Mouse (Mus musculus): Measurements from ENCODE around the gene Zfp365. TPM values are rescaled to one million over a fixed set of nuclear protein-coding genes. Genes with fewer than 3 reads are reported as not detected.

Zfp365 gene
- polyA plus RNA-seq (2014; fragmentation: Nextera tagmentation; extraction: Ambion mirVana), result 1.5 and 1.7 TPM in 2 replicates

DNA sequence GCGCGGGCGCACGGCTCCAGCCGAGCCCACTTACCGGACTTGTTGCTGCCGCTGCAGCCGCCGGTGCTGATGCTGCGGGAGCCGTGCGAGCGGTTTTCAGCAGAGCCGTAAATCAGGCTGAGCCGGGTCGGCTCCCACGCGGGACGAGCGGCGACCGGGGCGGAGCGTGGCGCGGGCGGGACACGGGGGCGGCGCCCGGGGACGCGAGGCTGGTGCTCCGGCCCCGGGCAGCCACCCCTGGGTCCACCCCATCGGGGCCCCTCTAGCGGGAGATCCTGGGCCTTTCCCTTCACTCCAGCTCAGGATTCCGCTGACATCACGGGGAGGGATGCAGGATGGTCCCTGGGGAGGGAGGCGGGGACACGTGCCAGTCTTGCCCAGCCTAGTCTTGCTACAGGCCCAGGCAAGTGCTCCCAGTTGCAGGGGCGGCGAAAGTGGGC, at the start of gene Zfp365:
Zfp365 (minus strand) TSS at position 326 of the 440 bp plus-strand sequence.
- no peak within 1 kb of the TSS for H3K27ac ChIP-seq (ENCODE audit: low read length)

DNA sequence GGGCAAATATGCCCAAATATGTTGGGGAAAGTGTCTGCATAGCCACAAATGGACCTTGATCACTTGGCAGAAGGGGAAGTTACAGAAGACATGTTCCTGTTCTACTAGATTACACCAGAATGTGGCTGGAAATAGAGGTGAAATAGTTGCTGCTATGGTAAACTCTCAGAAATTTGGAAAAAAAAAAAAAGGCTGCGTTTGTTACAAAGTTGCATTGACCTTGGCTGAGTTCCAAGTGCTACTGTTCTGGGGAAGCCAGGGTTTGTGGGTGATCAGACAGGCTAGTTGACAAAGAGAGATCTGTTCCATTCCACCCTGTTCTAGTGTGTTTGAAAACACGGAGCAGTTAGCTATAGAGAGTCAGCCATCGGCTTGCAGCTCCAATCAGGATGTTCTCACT, 47.5 kb upstream of the Zfp365 start:
- ATAC-seq (ENCODE audit: insufficient number of reproducible peaks, insufficient read depth, low FRiP score, low read depth), result no peak
- 49% methylated on average over 3 of the region's 3 CpGs for WGBS
- H3K4me2 ChIP-seq (replicated peaks; ENCODE audit: low read depth, low read length), result no peak overlapping the region
- H3K4me3 ChIP-seq (ENCODE audit: low read depth, low read length), result no peak overlapping the region
- no peak overlapping the region for H3K9ac ChIP-seq (replicated peaks; ENCODE audit: low read depth, low read length)
- no peak overlapping the region for H3K27ac ChIP-seq (ENCODE audit: low read length)
- H3K36me3 ChIP-seq (ENCODE audit: control insufficient read depth, insufficient read depth, low read length), result no peaks in the 10 kb centered on the region
- no peaks in the 10 kb centered on the region for H3K9me3 ChIP-seq (ENCODE audit: control insufficient read depth, low read depth, low read length)
- H3K27me3 ChIP-seq (ENCODE audit: control insufficient read depth, insufficient read depth, low read length), result no peaks in the 10 kb centered on the region
- H3K4me1 ChIP-seq (ENCODE audit: control insufficient read depth, insufficient read depth, low read length), result no peaks in the 10 kb centered on the region

More for the DNA sequence above, at the start of gene Zfp365:
- peak; percentile 92 for ATAC-seq (ENCODE audit: insufficient number of reproducible peaks, insufficient read depth, low FRiP score, low read depth)
- Histone ChIP-seq H3K4me3 (ENCODE audit: low read depth, low read length) (peak within 1 kb of the TSS; percentile 58), H3K9me3 (ENCODE audit: control insufficient read depth, low read depth, low read length) (no peaks in the 10 kb centered on the region), H3K4me2 (replicated peaks; ENCODE audit: low read depth, low read length) (peak within 1 kb of the TSS; percentile 93), H3K27me3 (ENCODE audit: control insufficient read depth, insufficient read depth, low read length) (no peaks in the 10 kb centered on the region), H3K4me1 (ENCODE audit: control insufficient read depth, insufficient read depth, low read length) (no peaks in the 10 kb centered on the region), H3K9ac (replicated peaks; ENCODE audit: low read depth, low read length) (peak within 1 kb of the TSS; percentile 34), H3K36me3 (ENCODE audit: control insufficient read depth, insufficient read depth, low read length) (no peaks in the 10 kb centered on the region)
- WGBS, result 2% methylated on average over 34 of the region's 43 CpGs

DNA sequence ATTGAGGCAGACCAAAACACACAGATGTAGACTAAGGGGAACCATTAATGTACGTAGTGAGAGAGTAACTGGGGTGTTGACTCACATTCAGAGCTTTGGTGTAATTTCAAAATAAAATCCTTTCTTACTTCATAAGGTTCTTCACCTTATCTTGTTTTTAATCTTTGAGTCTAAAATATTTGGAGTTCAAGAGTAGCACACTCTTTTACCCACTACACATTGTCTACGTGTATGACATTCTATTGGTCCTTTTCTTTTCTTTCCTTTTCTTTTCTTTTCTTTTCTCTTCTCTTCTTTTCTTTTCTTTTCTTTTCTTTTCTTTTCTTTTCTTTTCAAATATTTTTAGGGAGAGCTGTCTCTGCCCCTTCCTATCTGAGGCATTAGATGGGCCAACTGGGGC, 43.5 kb upstream of the Zfp365 start:
- H3K4me2 ChIP-seq (replicated peaks; ENCODE audit: low read depth, low read length), result no peak overlapping the region
- no peaks in the 10 kb centered on the region for H3K4me1 ChIP-seq (ENCODE audit: control insufficient read depth, insufficient read depth, low read length)
- ATAC-seq (ENCODE audit: insufficient number of reproducible peaks, insufficient read depth, low FRiP score, low read depth), result no peak
- H3K27ac ChIP-seq (ENCODE audit: low read length), result no peak overlapping the region
- WGBS, result 93% methylated on average over 2 of the region's 2 CpGs
- no peaks in the 10 kb centered on the region for H3K36me3 ChIP-seq (ENCODE audit: control insufficient read depth, insufficient read depth, low read length)
- H3K9me3 ChIP-seq (ENCODE audit: control insufficient read depth, low read depth, low read length), result no peaks in the 10 kb centered on the region
- no peak overlapping the region for H3K4me3 ChIP-seq (ENCODE audit: low read depth, low read length)
- H3K9ac ChIP-seq (replicated peaks; ENCODE audit: low read depth, low read length), result no peak overlapping the region
- H3K27me3 ChIP-seq (ENCODE audit: control insufficient read depth, insufficient read depth, low read length), result no peaks in the 10 kb centered on the region

DNA sequence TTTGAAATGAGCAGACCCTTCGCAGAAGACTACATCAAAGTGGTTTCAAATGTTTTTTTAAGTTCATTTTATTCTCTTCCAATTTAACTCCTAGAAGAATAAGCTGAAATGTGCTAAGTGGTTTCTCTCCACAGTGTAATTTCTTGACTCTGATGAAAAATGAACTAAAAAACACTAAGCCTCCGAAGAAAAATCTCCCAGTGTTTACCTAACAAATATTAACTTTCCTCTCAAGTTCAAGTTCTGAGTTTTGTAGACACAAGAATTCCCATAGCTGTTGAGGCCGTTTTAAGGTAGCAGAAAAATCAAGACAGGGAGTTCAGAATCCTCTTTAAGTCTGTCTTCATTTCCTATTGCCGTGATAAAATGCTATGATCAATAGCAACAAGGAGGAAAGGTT, 39.2 kb upstream of the Zfp365 start:
- 53% methylated on average over 4 of the region's 4 CpGs for WGBS
- H3K27ac ChIP-seq (ENCODE audit: low read length), result no peak overlapping the region
- H3K27me3 ChIP-seq (ENCODE audit: control insufficient read depth, insufficient read depth, low read length), result no peaks in the 10 kb centered on the region

DNA sequence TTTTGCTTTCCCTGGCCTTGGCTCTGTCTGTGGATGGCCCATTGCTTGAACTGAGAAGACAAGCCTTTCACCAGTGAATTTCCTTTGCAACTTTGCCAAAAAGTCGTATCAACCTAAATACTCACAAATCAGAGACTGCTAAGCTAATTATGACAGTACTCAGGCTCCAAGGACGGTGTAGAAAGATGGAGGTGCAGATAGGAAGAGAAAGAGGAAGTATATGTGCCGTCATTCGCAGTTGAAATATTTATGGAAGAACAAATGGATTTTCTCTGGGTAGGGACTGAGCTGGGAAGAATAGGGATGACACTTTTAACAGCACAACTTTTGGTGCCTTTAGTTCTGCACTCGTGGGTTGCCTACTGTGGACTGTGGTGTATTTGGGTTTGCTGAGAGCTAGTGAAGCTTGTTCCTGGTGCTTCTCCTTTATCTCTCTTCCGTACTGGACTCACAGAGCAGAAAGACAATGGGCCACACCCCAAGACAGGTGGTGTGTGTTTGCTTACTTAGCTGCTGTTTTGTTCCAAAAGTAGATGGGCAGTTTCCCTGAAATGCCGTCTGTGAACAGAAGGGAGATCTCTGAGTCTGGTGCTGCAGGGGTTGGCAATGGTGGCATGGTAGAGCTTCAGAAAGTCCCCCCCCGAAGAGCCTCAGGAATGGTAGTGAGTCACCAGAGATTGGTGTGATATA, 37.7 kb upstream of the Zfp365 start:
- 58% methylated on average over 8 of the region's 8 CpGs for WGBS
- no peak overlapping the region for H3K4me2 ChIP-seq (replicated peaks; ENCODE audit: low read depth, low read length)
- no peaks in the 10 kb centered on the region for H3K4me1 ChIP-seq (ENCODE audit: control insufficient read depth, insufficient read depth, low read length)
- H3K27me3 ChIP-seq (ENCODE audit: control insufficient read depth, insufficient read depth, low read length), result no peaks in the 10 kb centered on the region
- no peak for ATAC-seq (ENCODE audit: insufficient number of reproducible peaks, insufficient read depth, low FRiP score, low read depth)
- H3K4me3 ChIP-seq (ENCODE audit: low read depth, low read length), result no peak overlapping the region
- no peak overlapping the region for H3K9ac ChIP-seq (replicated peaks; ENCODE audit: low read depth, low read length)
- no peak overlapping the region for H3K27ac ChIP-seq (ENCODE audit: low read length)
- H3K9me3 ChIP-seq (ENCODE audit: control insufficient read depth, low read depth, low read length), result no peaks in the 10 kb centered on the region
- H3K36me3 ChIP-seq (ENCODE audit: control insufficient read depth, insufficient read depth, low read length), result no peaks in the 10 kb centered on the region

More for the DNA sequence above, 39.2 kb upstream of the Zfp365 start:
- no peak for ATAC-seq (ENCODE audit: insufficient number of reproducible peaks, insufficient read depth, low FRiP score, low read depth)
- Histone ChIP-seq H3K36me3 (ENCODE audit: control insufficient read depth, insufficient read depth, low read length) (no peaks in the 10 kb centered on the region), H3K4me1 (ENCODE audit: control insufficient read depth, insufficient read depth, low read length) (no peaks in the 10 kb centered on the region), H3K9ac (replicated peaks; ENCODE audit: low read depth, low read length) (no peak overlapping the region), H3K9me3 (ENCODE audit: control insufficient read depth, low read depth, low read length) (no peaks in the 10 kb centered on the region), H3K4me2 (replicated peaks; ENCODE audit: low read depth, low read length) (no peak overlapping the region), H3K4me3 (ENCODE audit: low read depth, low read length) (no peak overlapping the region)

DNA sequence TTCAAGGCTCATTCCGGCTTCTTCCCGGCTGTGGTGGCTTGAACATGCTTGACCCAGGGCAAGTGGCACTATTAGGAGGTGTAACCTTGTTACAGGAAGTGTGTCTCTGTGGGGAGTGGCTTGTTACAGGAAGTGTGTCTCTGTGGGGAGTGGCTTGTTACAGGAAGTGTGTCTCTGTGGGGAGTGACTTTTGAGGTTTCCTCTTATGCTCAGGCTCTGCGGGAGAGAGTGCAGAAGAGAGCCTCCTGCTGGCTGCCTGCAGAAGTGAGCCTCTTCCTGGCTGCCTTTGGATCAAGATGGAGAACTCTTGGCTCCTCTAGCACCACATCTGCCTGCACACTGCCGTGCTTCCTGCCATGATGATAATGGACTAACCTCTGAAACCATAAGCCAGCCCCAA, 31.1 kb upstream of the Zfp365 start:
- no peaks in the 10 kb centered on the region for H3K9me3 ChIP-seq (ENCODE audit: control insufficient read depth, low read depth, low read length)
- H3K9ac ChIP-seq (replicated peaks; ENCODE audit: low read depth, low read length), result no peak overlapping the region
- WGBS, result 84% methylated on average over 4 of the region's 4 CpGs
- no peak for ATAC-seq (ENCODE audit: insufficient number of reproducible peaks, insufficient read depth, low FRiP score, low read depth)
- no peaks in the 10 kb centered on the region for H3K36me3 ChIP-seq (ENCODE audit: control insufficient read depth, insufficient read depth, low read length)
- H3K4me1 ChIP-seq (ENCODE audit: control insufficient read depth, insufficient read depth, low read length), result no peaks in the 10 kb centered on the region
- H3K4me3 ChIP-seq (ENCODE audit: low read depth, low read length), result no peak overlapping the region
- H3K27me3 ChIP-seq (ENCODE audit: control insufficient read depth, insufficient read depth, low read length), result no peaks in the 10 kb centered on the region
- H3K4me2 ChIP-seq (replicated peaks; ENCODE audit: low read depth, low read length), result no peak overlapping the region
- no peak overlapping the region for H3K27ac ChIP-seq (ENCODE audit: low read length)

DNA sequence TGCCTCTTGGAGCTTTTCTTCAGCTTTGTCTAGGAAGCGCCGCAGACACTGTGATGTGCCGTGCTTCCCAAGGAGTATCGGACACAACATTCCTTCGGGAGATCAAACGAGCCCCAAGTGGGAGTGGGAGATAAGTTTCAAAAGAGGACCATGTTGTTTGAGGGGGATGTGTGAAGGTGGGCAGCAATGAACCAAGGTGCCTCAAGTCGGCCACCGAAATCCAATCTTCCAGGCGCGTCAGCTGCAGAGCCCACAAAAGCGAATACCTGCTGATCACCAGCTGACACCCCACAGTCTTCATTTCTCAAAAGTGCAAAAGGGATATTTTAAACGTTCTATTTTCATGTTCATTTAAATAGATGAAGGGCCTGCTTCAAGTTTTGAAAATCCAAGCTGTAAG, 27.1 kb upstream of the Zfp365 start:
- H3K36me3 ChIP-seq (ENCODE audit: control insufficient read depth, insufficient read depth, low read length), result no peaks in the 10 kb centered on the region
- no peak overlapping the region for H3K4me3 ChIP-seq (ENCODE audit: low read depth, low read length)
- 69% methylated on average over 12 of the region's 12 CpGs for WGBS
- no peak overlapping the region for H3K27ac ChIP-seq (ENCODE audit: low read length)
- ATAC-seq (ENCODE audit: insufficient number of reproducible peaks, insufficient read depth, low FRiP score, low read depth), result no peak
- no peaks in the 10 kb centered on the region for H3K4me1 ChIP-seq (ENCODE audit: control insufficient read depth, insufficient read depth, low read length)
- H3K27me3 ChIP-seq (ENCODE audit: control insufficient read depth, insufficient read depth, low read length), result no peaks in the 10 kb centered on the region
- H3K4me2 ChIP-seq (replicated peaks; ENCODE audit: low read depth, low read length), result no peak overlapping the region
- H3K9ac ChIP-seq (replicated peaks; ENCODE audit: low read depth, low read length), result no peak overlapping the region
- no peaks in the 10 kb centered on the region for H3K9me3 ChIP-seq (ENCODE audit: control insufficient read depth, low read depth, low read length)

DNA sequence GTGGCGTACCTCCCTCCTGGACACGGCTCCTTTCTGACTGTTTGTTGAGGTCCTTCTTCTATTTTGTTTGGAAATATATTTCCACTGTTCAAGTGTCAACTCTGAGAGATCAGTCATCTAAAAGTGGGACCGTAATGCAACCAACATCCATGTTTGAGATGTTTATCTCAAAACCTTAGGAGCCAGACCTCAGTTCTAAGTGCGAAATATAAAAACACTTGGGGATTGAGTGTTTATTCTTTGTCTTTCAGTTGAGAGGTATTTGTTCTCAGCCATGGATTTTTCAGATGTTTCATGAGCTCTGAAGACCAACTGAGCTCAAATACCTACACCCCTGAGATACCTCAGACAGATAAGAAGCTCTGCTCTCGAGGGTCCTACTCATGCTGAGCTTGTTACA, 25.3 kb upstream of the Zfp365 start:
- no peaks in the 10 kb centered on the region for H3K9me3 ChIP-seq (ENCODE audit: control insufficient read depth, low read depth, low read length)
- no peaks in the 10 kb centered on the region for H3K27me3 ChIP-seq (ENCODE audit: control insufficient read depth, insufficient read depth, low read length)
- no peak overlapping the region for H3K4me3 ChIP-seq (ENCODE audit: low read depth, low read length)
- no peaks in the 10 kb centered on the region for H3K36me3 ChIP-seq (ENCODE audit: control insufficient read depth, insufficient read depth, low read length)
- WGBS, result 77% methylated on average over 5 of the region's 5 CpGs
- ATAC-seq (ENCODE audit: insufficient number of reproducible peaks, insufficient read depth, low FRiP score, low read depth), result no peak
- H3K27ac ChIP-seq (ENCODE audit: low read length), result no peak overlapping the region
- H3K4me2 ChIP-seq (replicated peaks; ENCODE audit: low read depth, low read length), result no peak overlapping the region
- no peak overlapping the region for H3K9ac ChIP-seq (replicated peaks; ENCODE audit: low read depth, low read length)
- no peaks in the 10 kb centered on the region for H3K4me1 ChIP-seq (ENCODE audit: control insufficient read depth, insufficient read depth, low read length)

DNA sequence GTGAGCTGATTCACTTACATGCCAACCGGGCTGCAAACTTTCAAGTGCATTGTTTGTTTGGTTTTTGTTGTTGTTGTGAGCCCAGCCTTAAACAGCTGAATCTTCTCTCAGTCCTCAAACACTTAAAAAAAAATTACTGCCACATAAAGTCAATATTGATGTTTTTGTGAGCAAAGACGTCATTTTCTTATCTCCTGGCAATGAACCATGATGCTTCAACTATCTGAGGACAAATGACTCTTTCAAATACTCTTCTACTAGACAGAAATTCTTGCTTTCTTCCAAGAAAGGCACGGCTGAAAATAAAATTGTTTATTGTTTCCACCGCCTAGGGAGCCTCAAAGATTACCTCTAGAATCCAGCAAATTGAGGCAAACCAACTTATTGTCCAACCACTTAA, 24.5 kb upstream of the Zfp365 start:
- no peaks in the 10 kb centered on the region for H3K9me3 ChIP-seq (ENCODE audit: control insufficient read depth, low read depth, low read length)
- no peak overlapping the region for H3K9ac ChIP-seq (replicated peaks; ENCODE audit: low read depth, low read length)
- no peak overlapping the region for H3K27ac ChIP-seq (ENCODE audit: low read length)
- H3K4me2 ChIP-seq (replicated peaks; ENCODE audit: low read depth, low read length), result no peak overlapping the region
- H3K27me3 ChIP-seq (ENCODE audit: control insufficient read depth, insufficient read depth, low read length), result no peaks in the 10 kb centered on the region
- no peak for ATAC-seq (ENCODE audit: insufficient number of reproducible peaks, insufficient read depth, low FRiP score, low read depth)
- 50% methylated on average over 4 of the region's 4 CpGs for WGBS
- H3K4me3 ChIP-seq (ENCODE audit: low read depth, low read length), result no peak overlapping the region
- H3K36me3 ChIP-seq (ENCODE audit: control insufficient read depth, insufficient read depth, low read length), result no peaks in the 10 kb centered on the region
- H3K4me1 ChIP-seq (ENCODE audit: control insufficient read depth, insufficient read depth, low read length), result no peaks in the 10 kb centered on the region
